Mouse (Mus musculus) midbrain, postnatal 0 days (tissue): ENCODE measurements around the gene Sptbn1. TPM values are rescaled to one million over a fixed set of nuclear protein-coding genes. Genes with fewer than 3 reads are reported as not detected.

Experiments
- ATAC-seq: fragments of 200-750 bp; cut with Nextera tagmentation; 2 replicates; pipeline ENCODE4 v1.8.0; 2017; ENCODE audit warnings: moderate number of reproducible peaks, mild to moderate bottlenecking, moderate TSS enrichment, moderate library complexity; ENCODE audit not compliant: low FRiP score
- DNase-seq: peaks from one replicate; pipeline ENCODE4 v3.0.0-alpha.2; 2015; ENCODE audit warnings: low spot score
- H3K27ac ChIP-seq: fragments of 300-500 bp; sonication (generic); 2 replicates; pipeline ENCODE4 v1.5.1; 2014; ENCODE audit warnings: low read depth, mild to moderate bottlenecking, low read length, mixed read lengths
- H3K27me3 ChIP-seq: fragments of 300-500 bp; sonication (generic); 2 replicates; pipeline ENCODE4 v1.6.1; 2014; ENCODE audit warnings: low read length, control low read depth, mixed read lengths; ENCODE audit not compliant: insufficient read depth
- H3K36me3 ChIP-seq: fragments of 300-500 bp; sonication (generic); 2 replicates; pipeline ENCODE4 v1.6.1; 2014; ENCODE audit warnings: low read length, control low read depth, mixed read lengths; ENCODE audit not compliant: insufficient read depth
- H3K4me1 ChIP-seq: fragments of 300-500 bp; sonication (generic); 2 replicates; pipeline ENCODE4 v1.6.1; 2014; ENCODE audit warnings: mild to moderate bottlenecking, control low read depth, antibody characterized with exemption, low read length, mixed read lengths; ENCODE audit not compliant: insufficient read depth
- H3K4me2 ChIP-seq: fragments of 300-500 bp; sonication (generic); 2 replicates; pipeline ENCODE4 v1.6.1; 2014; ENCODE audit warnings: low read depth, mild to moderate bottlenecking, low read length, mixed read lengths; ENCODE audit not compliant: poor library complexity, severe bottlenecking
- H3K4me3 ChIP-seq: fragments of 300-500 bp; sonication (generic); 2 replicates; pipeline ENCODE4 v1.5.1; 2014; ENCODE audit warnings: low read depth, mild to moderate bottlenecking, low read length, moderate library complexity
- H3K9ac ChIP-seq: fragments of 300-500 bp; sonication (generic); replicated peaks from 2 replicates; pipeline ENCODE4 v1.6.1; 2014; ENCODE audit warnings: mild to moderate bottlenecking, low read length, moderate library complexity, mixed read lengths; ENCODE audit not compliant: poor library complexity, severe bottlenecking
- H3K9me3 ChIP-seq: fragments of 300-500 bp; sonication (generic); 2 replicates; pipeline ENCODE4 v1.6.1; 2016; ENCODE audit warnings: low read length, control low read depth
- CTCF ChIP-seq: IDR thresholded peaks from 2 replicates; pipeline ENCODE4 v1.5.1; 2016; ENCODE audit warnings: antibody characterized with exemption, mild to moderate bottlenecking
- WGBS: fragments of 180-500 bp; shearing (Covaris S2); extraction: QIAGEN DNeasy Blood & Tissue Kit; methylation state at CpG from one replicate; pipeline ENCODE4 v1.1.7; 2014; 5-methylcytosine and 5-hydroxymethylcytosine counted together
- polyA plus RNA-seq: library from polyadenylated mRNA; unstranded; fragments of >200 nt; fragmentation: Nextera tagmentation; extraction: Ambion mirVana; gene quantifications from 2 replicates; pipeline ENCODE4 v1.2.1, GENCODE M21; 2015
- total RNA-seq: library from RNA; depleted of rRNA; stranded (reverse); fragments of >200 nt; gene quantifications from 2 replicates; pipeline ENCODE4 v1.2.3, GENCODE M21; 2014

The Sptbn1 gene
- total and polyA plus RNA-seq, 2 experiments from 2014 or later: 173 to 294 TPM

GRCm38 (mm10) chr11:30166551-30166922 is 101.4 kb downstream of the Sptbn1 start:
- Histone ChIP-seq H3K27ac (no peak overlapping the region), H3K9ac (no peak overlapping the region), H3K4me2 (no peak overlapping the region), H3K9me3 (no peaks in the 10 kb centered on the region), H3K4me3 (no peak overlapping the region), H3K36me3 (no peaks in the 10 kb centered on the region), H3K4me1 (peaks cover 7% of the 10 kb centered on the region; the same call in 1 of the 2 replicates), H3K27me3 (no peaks in the 10 kb centered on the region)
- ATAC-seq (no peak), DNase-seq (no peak)
- TF ChIP-seq CTCF: no peak
- 70% methylated on average over 4 of the region's 4 CpGs for WGBS

DNA sequence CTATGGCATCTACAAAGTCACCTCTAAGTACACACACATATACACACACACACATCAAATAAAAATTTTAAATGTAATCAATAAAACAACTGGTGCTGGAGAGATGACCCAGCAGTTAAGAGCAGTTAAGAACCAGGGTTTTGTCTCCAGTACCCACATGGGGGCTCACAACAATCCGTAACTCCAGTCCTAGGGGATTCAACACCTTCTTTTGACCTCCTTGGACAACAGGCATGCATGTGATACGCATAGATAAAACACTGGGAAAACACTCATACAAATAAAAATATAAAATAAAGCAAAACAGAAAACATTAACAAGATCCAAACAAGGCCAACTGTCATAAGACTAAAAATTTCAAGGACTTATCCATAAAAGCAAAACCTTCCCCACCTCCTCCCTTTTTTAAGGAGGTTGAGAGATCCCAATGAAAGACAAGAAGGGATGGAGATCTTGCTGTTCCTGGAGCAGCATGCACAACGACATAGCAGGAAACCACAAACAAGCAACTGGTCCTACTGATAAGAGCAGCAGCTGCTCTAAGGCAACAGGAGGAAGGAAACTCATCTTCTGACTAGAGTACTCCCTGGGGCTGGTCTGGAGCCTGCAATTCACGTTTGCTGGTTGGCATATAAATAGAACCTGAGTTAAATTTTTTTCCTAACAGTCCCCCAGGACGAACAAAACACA is 102.0 kb downstream of the Sptbn1 start:
- H3K27me3 ChIP-seq: no peaks in the 10 kb centered on the region
- no peak overlapping the region for H3K27ac ChIP-seq
- no peaks in the 10 kb centered on the region for H3K9me3 ChIP-seq
- no peak for TF ChIP-seq CTCF
- ATAC-seq: no peak
- WGBS: 56% methylated on average over 5 of the region's 5 CpGs
- no peak overlapping the region for H3K9ac ChIP-seq
- no peak for DNase-seq
- H3K4me1 ChIP-seq: peaks cover 7% of the 10 kb centered on the region; the same call in 1 of the 2 replicates
- no peak overlapping the region for H3K4me2 ChIP-seq
- no peak overlapping the region for H3K4me3 ChIP-seq
- no peaks in the 10 kb centered on the region for H3K36me3 ChIP-seq

- WGBS: 67% methylated on average over 5 of the region's 5 CpGs
These were observed 103.3 kb downstream of the Sptbn1 start for GRCm38 (mm10) chr11:30164515-30165214.

DNA sequence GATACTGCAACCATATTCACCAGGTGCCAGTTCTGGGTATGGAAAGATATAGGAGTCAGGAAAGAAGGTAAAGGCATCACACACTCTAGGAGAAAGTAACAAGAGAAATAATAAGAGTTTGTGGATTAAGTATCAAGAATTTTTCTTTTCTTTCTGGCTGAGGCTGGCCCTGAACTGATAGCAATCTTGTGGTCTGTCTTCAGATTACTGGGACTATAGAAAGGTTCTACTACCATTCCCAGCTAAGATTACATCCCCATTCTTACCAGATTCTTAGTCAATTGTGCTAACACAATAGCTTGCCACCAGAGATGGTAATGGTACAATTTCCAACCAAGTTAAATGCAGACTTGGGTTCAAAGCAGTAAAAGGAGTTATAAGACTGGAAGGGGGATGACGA is 104.1 kb downstream of the Sptbn1 start:
- DNase-seq (no peak), ATAC-seq (no peak)
- peaks cover 7% of the 10 kb centered on the region; the same call in 1 of the 2 replicates for H3K4me1 ChIP-seq
- H3K4me2 ChIP-seq: no peak overlapping the region
- H3K4me3 ChIP-seq: no peak overlapping the region
- no peak overlapping the region for H3K9ac ChIP-seq
- H3K27me3 ChIP-seq: no peaks in the 10 kb centered on the region
- H3K27ac ChIP-seq: no peak overlapping the region
- no peak for TF ChIP-seq CTCF
- H3K9me3 ChIP-seq: no peaks in the 10 kb centered on the region
- 71% methylated on average over 1 of the region's 1 CpGs for WGBS
- 0 out of 2 replicates have a peak, but pooled peaks cover 4% of the 10 kb centered on the region for H3K36me3 ChIP-seq

More at GRCm38 (mm10) chr11:30164515-30165214, 103.3 kb downstream of the Sptbn1 start:
- H3K36me3 ChIP-seq: 0 out of 2 replicates have a peak, but pooled peaks cover 1% of the 10 kb centered on the region
- no peaks in the 10 kb centered on the region for H3K9me3 ChIP-seq
- no peak overlapping the region for H3K4me3 ChIP-seq
- no peak overlapping the region for H3K9ac ChIP-seq
- H3K4me1 ChIP-seq: peaks cover 7% of the 10 kb centered on the region; the same call in 1 of the 2 replicates
- no peaks in the 10 kb centered on the region for H3K27me3 ChIP-seq
- ATAC-seq (no peak), DNase-seq (no peak)
- no peak overlapping the region for H3K27ac ChIP-seq
- TF ChIP-seq CTCF: no peak
- no peak overlapping the region for H3K4me2 ChIP-seq

- H3K9me3 ChIP-seq: no peaks in the 10 kb centered on the region
- no peak overlapping the region for H3K27ac ChIP-seq
- TF ChIP-seq CTCF: no peak
- H3K4me2 ChIP-seq: no peak overlapping the region
- whole genome bisulfite sequencing: 86% methylated on average over 4 of the region's 4 CpGs
- ATAC-seq (no peak), DNase-seq (no peak)
- no peaks in the 10 kb centered on the region for H3K27me3 ChIP-seq
- no peak overlapping the region for H3K4me3 ChIP-seq
- H3K36me3 ChIP-seq: 0 out of 2 replicates have a peak, but pooled peaks cover 4% of the 10 kb centered on the region
- no peak overlapping the region for H3K9ac ChIP-seq
- H3K4me1 ChIP-seq: peaks cover 7% of the 10 kb centered on the region; the same call in 1 of the 2 replicates
These were observed 104.9 kb downstream of the Sptbn1 start for GRCm38 (mm10) chr11:30163081-30163480.

DNA sequence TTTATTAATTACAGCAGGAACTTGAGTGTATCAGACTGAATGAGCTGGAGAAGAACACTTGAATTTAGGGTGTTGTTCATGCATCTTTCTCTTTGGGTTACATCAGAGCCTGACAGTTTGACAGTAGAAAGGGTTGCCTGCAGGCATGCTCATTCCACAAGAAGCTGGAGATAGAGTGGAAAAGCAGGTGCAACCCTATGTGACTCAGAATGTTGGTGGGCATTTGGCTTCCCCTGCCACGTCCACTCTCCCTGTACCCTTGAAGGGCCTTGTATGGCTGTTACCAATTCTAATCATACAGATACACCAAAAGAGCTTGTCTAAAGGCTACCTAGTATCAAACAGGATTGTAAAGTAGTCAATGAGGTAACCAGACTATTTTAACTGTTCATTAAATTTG is 106.2 kb downstream of the Sptbn1 start:
- Histone ChIP-seq H3K27me3 (no peaks in the 10 kb centered on the region), H3K9ac (no peak overlapping the region), H3K27ac (no peak overlapping the region; the same call in 1 of the 2 replicates), H3K4me3 (no peak overlapping the region), H3K4me1 (0 out of 2 replicates have a peak, but pooled peaks cover 5% of the 10 kb centered on the region), H3K9me3 (no peaks in the 10 kb centered on the region), H3K36me3 (0 out of 2 replicates have a peak, but pooled peaks cover 4% of the 10 kb centered on the region), H3K4me2 (no peak overlapping the region)
- 83% methylated on average over 1 of the region's 1 CpGs for WGBS
- ATAC-seq (no peak), DNase-seq (no peak)
- no peak for TF ChIP-seq CTCF
